Mouse (Mus musculus): ENCODE results near the gene Nrgn.

GRCm38 (mm10) chr9:37563805-37564204, 11.1 kb upstream of the Nrgn start:
- TF ChIP-seq CTCF (IDR thresholded peaks at IDR 0.05; ENCODE audit: low read depth, low read length) (no peak), GATA1 (IDR thresholded peaks at IDR 0.05; ENCODE audit: borderline replicate concordance, low read length) (no peak)
